Mouse (Mus musculus) small intestine, adult 2 months (tissue): Measurements from ENCODE around the gene Olfr319. TPM values are rescaled to one million over a fixed set of nuclear protein-coding genes. Genes with fewer than 3 reads are reported as not detected.
"Not testable (repeated sequence)": the region's sequence is repeated elsewhere in the genome, so short reads cannot be mapped to it uniquely, and the experiment has no call there.

Experiments used
- H3K27ac ChIP-seq: fragments of 200-500 bp; 2 replicates; pipeline ENCODE4 v1.5.1; 2012; ENCODE audit warnings: low read depth, low read length, control low read depth, inconsistent platforms; ENCODE audit not compliant: insufficient read depth
- H3K27me3 ChIP-seq: fragments of 200-500 bp; 2 replicates; pipeline ENCODE4 v1.6.1; 2012; ENCODE audit warnings: mild to moderate bottlenecking, moderate library complexity, low read length, inconsistent platforms; ENCODE audit not compliant: control insufficient read depth, insufficient read depth
- H3K36me3 ChIP-seq: fragments of 200-500 bp; 2 replicates; pipeline ENCODE4 v1.6.1; 2012; ENCODE audit warnings: mild to moderate bottlenecking, low read length, control low read depth, inconsistent platforms; ENCODE audit not compliant: control insufficient read depth, insufficient read depth
- H3K4me1 ChIP-seq: fragments of 200-500 bp; 2 replicates; pipeline ENCODE4 v1.6.1; 2012; ENCODE audit warnings: low read length, inconsistent platforms, mixed read lengths; ENCODE audit not compliant: control insufficient read depth, insufficient read depth, insufficient read length
- H3K4me3 ChIP-seq: fragments of 200-500 bp; 2 replicates; pipeline ENCODE4 v1.5.1; 2012; ENCODE audit warnings: low read depth, mild to moderate bottlenecking, control low read depth, inconsistent platforms, low read length, moderate library complexity
- CTCF ChIP-seq: fragments of 200-500 bp; IDR thresholded peaks from 2 replicates; pipeline ENCODE4 v1.5.1; 2012; ENCODE audit warnings: low read depth, mild to moderate bottlenecking, control low read depth, inconsistent platforms, low read length, moderate library complexity, mixed read lengths; ENCODE audit not compliant: insufficient replicate concordance, insufficient read length; ENCODE audit errors: extremely low read depth
- POLR2A ChIP-seq: fragments of 200-500 bp; IDR thresholded peaks from 2 replicates; pipeline ENCODE4 v1.6.1; 2012; ENCODE audit warnings: low read depth, mild to moderate bottlenecking, control low read depth, inconsistent platforms, low read length, moderate library complexity
- WGBS: fragments of 180-500 bp; shearing (Covaris S2); methylation state at CpG from one replicate; pipeline ENCODE4 v1.1.7; 2018; 5-methylcytosine and 5-hydroxymethylcytosine counted together
- polyA plus RNA-seq: library from polyadenylated mRNA; depleted of rRNA; stranded (reverse); fragments of >200 nt; gene quantifications from 2 replicates; pipeline ENCODE4 v1.2.3, GENCODE M21; 2012; rRNA removed

The Olfr319 gene
- polyA plus RNA-seq, 1 experiment = not detected

- Histone ChIP-seq H3K4me3 (no peak overlapping the region), H3K4me1 (no peaks in the 10 kb centered on the region), H3K36me3 (no peaks in the 10 kb centered on the region), H3K27ac (no peak overlapping the region), H3K27me3 (no peaks in the 10 kb centered on the region)
- 89% methylated on average over 4 of the region's 4 CpGs for WGBS
- no peak for TF ChIP-seq POLR2A
- no peak for TF ChIP-seq CTCF
Observed at GRCm38 (mm10) chr11:58719701-58720100, 20.7 kb downstream of the Olfr319 start.

- H3K4me1 ChIP-seq = no peaks in the 10 kb centered on the region
- no peaks in the 10 kb centered on the region for H3K27me3 ChIP-seq
- no peak within 1 kb of the TSS for H3K4me3 ChIP-seq
- H3K27ac ChIP-seq = no peak within 1 kb of the TSS
- no peaks in the 10 kb centered on the region for H3K36me3 ChIP-seq
- TF ChIP-seq POLR2A = no peak
- no peak for TF ChIP-seq CTCF
Observed at GRCm38 (mm10) chr11:58723914-58724313, 25.0 kb downstream of the Olfr319 start, which contains the start of gene Olfr318. Gene Olfr318 (minus strand): TSS chr11:58724014.

- 69% methylated on average over 6 of the region's 6 CpGs for WGBS
- H3K4me1 ChIP-seq, H3K27me3 ChIP-seq, H3K4me3 ChIP-seq, H3K27ac ChIP-seq, H3K36me3 ChIP-seq: not testable (repeated sequence)
Observed at GRCm38 (mm10) chr11:58727896-58728650, 29.1 kb downstream of the Olfr319 start.

- 55% methylated on average over 3 of the region's 3 CpGs for WGBS
- Histone ChIP-seq H3K36me3 (no peaks in the 10 kb centered on the region), H3K4me3 (no peak overlapping the region), H3K27me3 (no peaks in the 10 kb centered on the region), H3K4me1 (no peaks in the 10 kb centered on the region), H3K27ac (no peak overlapping the region)
- TF ChIP-seq POLR2A = no peak
- TF ChIP-seq CTCF = no peak
Observed at GRCm38 (mm10) chr11:58733372-58733771, 34.4 kb downstream of the Olfr319 start.

GRCm38 (mm10) chr11:58738792-58739262, 39.9 kb downstream of the Olfr319 start, which contains the start of gene Olfr317:
Gene Olfr317 (minus strand): TSS chr11:58739212.
- Histone ChIP-seq H3K4me1 (no peaks in the 10 kb centered on the region), H3K4me3 (no peak within 1 kb of the TSS), H3K27me3 (no peaks in the 10 kb centered on the region), H3K27ac (no peak within 1 kb of the TSS), H3K36me3 (no peaks in the 10 kb centered on the region)
- WGBS = 50% methylated on average over 4 of the region's 4 CpGs
- no peak for TF ChIP-seq POLR2A
- TF ChIP-seq CTCF = no peak

- not testable (repeated sequence) for H3K4me3 ChIP-seq, H3K27me3 ChIP-seq, H3K4me1 ChIP-seq, H3K36me3 ChIP-seq, H3K27ac ChIP-seq
- 74% methylated on average over 18 of the region's 18 CpGs for WGBS
Observed at GRCm38 (mm10) chr11:58751096-58751495, 52.1 kb downstream of the Olfr319 start.

GRCm38 (mm10) chr11:58752434-58752833, 53.5 kb downstream of the Olfr319 start, which contains the start of gene Olfr316:
Gene Olfr316 (plus strand): TSS chr11:58752734.
- H3K4me3 ChIP-seq = no peak within 1 kb of the TSS
- H3K36me3 ChIP-seq = no peaks in the 10 kb centered on the region
- H3K27ac ChIP-seq = no peak within 1 kb of the TSS
- 85% methylated on average over 2 of the region's 2 CpGs for WGBS
- H3K27me3 ChIP-seq = no peaks in the 10 kb centered on the region
- no peak for TF ChIP-seq CTCF
- no peaks in the 10 kb centered on the region for H3K4me1 ChIP-seq

Other genes starting within 250 kb of the Olfr319 start
- gene Lypd9, start 246.2 kb upstream of the Olfr319 start, polyA plus RNA-seq = not detected in 2 replicates
- not detected in 2 replicates for gene Olfr30, start 236.9 kb upstream of the Olfr319 start, polyA plus RNA-seq
- not detected in 2 replicates for gene Olfr332, start 206.6 kb upstream of the Olfr319 start, polyA plus RNA-seq
- not detected in 2 replicates for gene Olfr331, start 196.6 kb upstream of the Olfr319 start, polyA plus RNA-seq
- not detected in 2 replicates for gene Olfr330, start 164.3 kb upstream of the Olfr319 start, polyA plus RNA-seq
- gene Olfr329-ps, start 152.7 kb upstream of the Olfr319 start, polyA plus RNA-seq = not detected in 2 replicates
- not detected in 2 replicates for gene Olfr328, start 143.5 kb upstream of the Olfr319 start, polyA plus RNA-seq
- not detected in 2 replicates for gene Olfr224, start 128.6 kb upstream of the Olfr319 start, polyA plus RNA-seq
- gene Olfr325, start 121.4 kb upstream of the Olfr319 start, polyA plus RNA-seq = not detected in 2 replicates
- not detected in 2 replicates for gene Olfr324, start 104.0 kb upstream of the Olfr319 start, polyA plus RNA-seq
- 32.8 and 181 TPM in 2 replicates for gene 2210407C18Rik, start 83.1 kb upstream of the Olfr319 start, polyA plus RNA-seq
- gene Olfr323, start 68.7 kb upstream of the Olfr319 start, polyA plus RNA-seq = not detected in 2 replicates
- gene Trim58, start 58.7 kb upstream of the Olfr319 start, polyA plus RNA-seq = 0.05 TPM in 1 of 2 replicates, not detected in the other
- not detected in 2 replicates for gene Olfr322, start 40.4 kb upstream of the Olfr319 start, polyA plus RNA-seq
- not detected in 2 replicates for gene Olfr320, start 18.1 kb upstream of the Olfr319 start, polyA plus RNA-seq
- not detected in 2 replicates for gene Olfr318, start 24.9 kb downstream of the Olfr319 start, polyA plus RNA-seq
- not detected in 2 replicates for gene Olfr317, start 40.0 kb downstream of the Olfr319 start, polyA plus RNA-seq
- not detected in 2 replicates for gene Olfr316, start 53.6 kb downstream of the Olfr319 start, polyA plus RNA-seq
- not detected in 2 replicates for gene Olfr315, start 74.0 kb downstream of the Olfr319 start, polyA plus RNA-seq
- gene Olfr314, start 83.8 kb downstream of the Olfr319 start, polyA plus RNA-seq = not detected in 2 replicates
- 1.6 and 3.0 TPM in 2 replicates for gene Fam183b, start 102.8 kb downstream of the Olfr319 start, polyA plus RNA-seq
- gene Olfr313, start 115.8 kb downstream of the Olfr319 start, polyA plus RNA-seq = not detected in 2 replicates
- gene Olfr312, start 130.1 kb downstream of the Olfr319 start, polyA plus RNA-seq = not detected in 2 replicates
- gene Olfr311, start 140.1 kb downstream of the Olfr319 start, polyA plus RNA-seq = not detected in 2 replicates
- gene Gm12258, start 148.0 kb downstream of the Olfr319 start, polyA plus RNA-seq = 0.29 and 0.57 TPM in 2 replicates
- gene 2810021J22Rik, start 168.1 kb downstream of the Olfr319 start, polyA plus RNA-seq = 0.57 and 1.0 TPM in 2 replicates
- gene Zfp39, start 205.1 kb downstream of the Olfr319 start, polyA plus RNA-seq = 0.10 and 0.29 TPM in 2 replicates
- not detected in 2 replicates for gene Btnl10, start 218.7 kb downstream of the Olfr319 start, polyA plus RNA-seq
- gene Rnf187, start 239.8 kb downstream of the Olfr319 start, polyA plus RNA-seq = 87.9 and 160 TPM in 2 replicates
- 1.7 and 3.8 TPM in 2 replicates for gene Hist3h2ba, start 249.8 kb downstream of the Olfr319 start, polyA plus RNA-seq